Mouse (Mus musculus) G1E (cell line): ENCODE results near the gene Zdhhc3.

Experiments
- CTCF ChIP-seq: IDR thresholded peaks from 2 replicates; pipeline ENCODE4 v1.5.1; 2012; ENCODE audit warnings: low read depth, low read length, inconsistent platforms, mixed read lengths
- GATA1 ChIP-seq: IDR thresholded peaks from 2 replicates; pipeline ENCODE4 v1.6.1; 2012; ENCODE audit warnings: borderline replicate concordance, low read length, inconsistent platforms, mixed read lengths

DNA sequence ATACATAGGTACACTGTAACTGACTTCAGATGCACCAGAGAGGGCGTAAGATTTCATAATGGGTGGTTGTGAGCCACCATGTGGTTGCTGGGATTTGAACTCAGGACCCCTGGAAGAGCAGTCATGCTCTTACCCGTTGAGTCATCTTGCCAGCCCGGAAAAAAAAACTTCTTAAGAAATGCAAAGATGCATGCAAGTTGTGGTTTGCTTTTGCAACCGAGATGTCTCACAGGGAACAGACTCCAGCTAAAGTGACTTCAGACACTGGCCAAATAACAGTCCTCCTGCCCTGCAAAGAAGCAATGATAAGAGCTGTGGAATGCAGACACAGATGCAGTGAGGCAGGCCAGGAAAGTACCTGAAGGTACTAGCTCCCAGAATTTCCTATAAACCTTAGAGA lies 22.2 kb downstream of the Zdhhc3 start:
- TF ChIP-seq CTCF (no peak), GATA1 (no peak)
